Mouse (Mus musculus): ENCODE data around the gene Wnt3a. TPM values are rescaled to one million over a fixed set of nuclear protein-coding genes. Genes with fewer than 3 reads are reported as not detected.

The Wnt3a gene
- polyA plus RNA-seq, 1 experiment from 2014 or later: 2.6 TPM

GRCm38 (mm10) chr11:59228122-59228953, 62.2 kb downstream of the Wnt3a start, which contains the start of gene Arf1:
Gene Arf1, minus strand, starts transcription at chr11:59228270.
- peak; percentile 93 for ATAC-seq (ENCODE audit: insufficient number of reproducible peaks, insufficient read depth, low FRiP score, low TSS enrichment)
- Histone ChIP-seq H3K4me2 (replicated peaks) (peak within 1 kb of the TSS; percentile 72), H3K27ac (peak within 1 kb of the TSS; percentile 97), H3K36me3 (no peaks in the 10 kb centered on the region), H3K9ac (peak within 1 kb of the TSS; percentile 97), H3K27me3 (no peaks in the 10 kb centered on the region), H3K4me3 (peak within 1 kb of the TSS; percentile 77), H3K4me1 (peaks cover 33% of the 10 kb centered on the region), H3K9me3 (no peaks in the 10 kb centered on the region)
- WGBS: 5% methylated on average over 53 of the region's 59 CpGs

DNA sequence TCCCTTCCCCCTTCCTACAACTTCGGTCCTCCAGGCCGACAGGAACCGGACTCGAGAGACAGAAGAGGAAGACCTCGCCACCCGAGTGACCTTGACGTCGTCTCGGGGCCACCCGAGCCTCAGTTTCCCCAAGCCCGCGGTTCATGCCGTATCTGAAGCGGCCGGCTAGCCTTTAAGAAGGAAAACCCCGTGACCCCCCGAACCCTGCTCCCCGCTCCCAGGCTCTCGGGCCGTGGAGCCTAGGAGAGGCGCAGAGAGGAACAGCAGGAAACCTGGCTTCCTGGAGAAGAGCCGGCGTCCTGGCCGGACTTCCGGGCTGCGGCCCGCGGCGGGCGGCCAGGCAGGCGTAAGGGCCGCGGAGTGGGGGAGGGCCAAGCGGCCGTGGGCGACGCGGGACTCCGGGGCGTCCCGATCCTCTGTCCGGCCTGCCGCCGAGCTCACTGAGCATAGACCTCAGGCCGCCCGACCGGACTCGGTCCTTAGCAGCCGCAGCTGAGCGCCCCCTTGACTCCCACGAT, 62.9 kb downstream of the Wnt3a start:
- H3K9ac ChIP-seq: peak overlapping the region; percentile 97
- H3K27me3 ChIP-seq: no peaks in the 10 kb centered on the region
- H3K4me3 ChIP-seq: peak overlapping the region; percentile 77
- H3K4me1 ChIP-seq: peaks cover 35% of the 10 kb centered on the region
- WGBS: under 1% methylated on average over 50 of the region's 51 CpGs
- no peaks in the 10 kb centered on the region for H3K9me3 ChIP-seq
- no peaks in the 10 kb centered on the region for H3K36me3 ChIP-seq
- ATAC-seq (ENCODE audit: insufficient number of reproducible peaks, insufficient read depth, low FRiP score, low TSS enrichment): peak; percentile 70
- H3K27ac ChIP-seq: peak overlapping the region; percentile 97
- peak overlapping the region; percentile 72 for H3K4me2 ChIP-seq (replicated peaks)

DNA sequence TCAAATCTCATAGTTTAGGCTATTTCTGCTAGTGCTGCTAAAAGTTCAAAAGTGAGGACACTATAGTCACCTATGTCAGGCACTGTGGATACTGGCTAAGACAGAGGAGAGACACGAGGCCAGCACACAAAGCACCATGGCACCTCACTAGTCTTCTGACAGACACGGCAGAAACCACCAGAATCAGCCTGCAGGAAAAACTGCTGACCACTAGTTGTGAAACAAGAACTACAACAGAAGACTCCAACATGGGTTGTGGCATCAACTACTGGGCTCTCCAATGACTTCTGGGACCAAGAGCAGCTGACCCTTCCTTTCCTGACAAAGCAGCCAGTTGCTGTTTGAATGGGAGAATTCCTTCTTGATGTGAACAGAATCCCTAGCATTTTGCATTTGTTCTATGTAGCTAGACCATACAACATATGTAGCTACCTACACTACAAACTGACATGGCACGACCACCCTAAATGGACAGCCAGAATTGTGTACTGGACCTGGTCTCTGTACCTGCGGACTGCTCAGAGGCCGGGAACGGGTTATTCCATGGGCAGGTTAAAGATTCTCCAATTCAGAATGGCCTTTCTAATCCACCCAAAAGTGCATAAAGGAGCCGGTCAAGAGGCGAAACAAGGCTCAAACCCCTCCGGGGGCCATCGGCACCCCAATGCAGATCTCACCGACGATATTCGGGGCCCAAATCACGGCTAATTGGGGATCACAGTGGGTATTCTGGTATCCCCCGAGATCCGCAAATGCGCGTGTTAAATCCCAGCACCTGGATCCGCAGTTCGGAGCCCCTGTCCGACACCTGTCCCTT, 63.6 kb downstream of the Wnt3a start:
- Histone ChIP-seq H3K4me3 (peak overlapping the region; percentile 77), H3K4me1 (peaks cover 35% of the 10 kb centered on the region), H3K9me3 (no peaks in the 10 kb centered on the region), H3K27me3 (no peaks in the 10 kb centered on the region), H3K27ac (peak overlapping the region; percentile 97), H3K9ac (peak overlapping the region; percentile 97), H3K36me3 (no peaks in the 10 kb centered on the region), H3K4me2 (replicated peaks) (peak overlapping the region; percentile 72)
- 4% methylated on average over 21 of the region's 21 CpGs for WGBS
- ATAC-seq (ENCODE audit: insufficient number of reproducible peaks, insufficient read depth, low FRiP score, low TSS enrichment): no peak

- Histone ChIP-seq H3K36me3 (0 out of 2 replicates have a peak, but pooled peaks cover 2% of the 10 kb centered on the region), H3K9me3 (no peaks in the 10 kb centered on the region), H3K4me2 (replicated peaks) (peak overlapping the region; percentile 72), H3K4me1 (peaks cover 35% of the 10 kb centered on the region), H3K9ac (peak overlapping the region; percentile 97), H3K4me3 (peak overlapping the region; percentile 77), H3K27ac (no peak overlapping the region), H3K27me3 (no peaks in the 10 kb centered on the region)
- no peak for ATAC-seq (ENCODE audit: insufficient number of reproducible peaks, insufficient read depth, low FRiP score, low TSS enrichment)
- 64% methylated on average over 3 of the region's 3 CpGs for WGBS
Measured at GRCm38 (mm10) chr11:59226251-59226650, 64.3 kb downstream of the Wnt3a start.

DNA sequence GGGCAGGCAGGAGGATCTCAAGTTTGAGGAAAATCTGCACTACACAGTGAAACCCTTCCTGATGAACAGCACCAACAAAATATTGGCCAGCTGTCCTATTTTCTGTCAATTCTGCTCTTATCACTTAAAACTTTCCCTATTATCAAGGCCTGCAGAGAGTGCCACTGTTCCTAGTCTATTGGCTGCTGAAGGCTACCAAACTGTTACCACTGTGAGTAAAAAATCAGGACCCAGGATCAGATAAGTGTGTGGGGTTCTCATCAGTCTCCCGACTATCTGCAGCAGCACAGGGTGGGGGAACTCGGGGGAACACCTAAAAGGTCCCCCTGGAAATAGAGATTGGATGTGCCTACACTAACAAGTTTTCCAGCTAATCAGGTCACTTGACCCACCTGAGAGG, 65.4 kb downstream of the Wnt3a start:
- 64% methylated on average over 2 of the region's 2 CpGs for WGBS
- H3K4me2 ChIP-seq (replicated peaks): peak overlapping the region; percentile 72
- no peaks in the 10 kb centered on the region for H3K27me3 ChIP-seq
- no peak overlapping the region for H3K27ac ChIP-seq
- peaks cover 11% of the 10 kb centered on the region; the same call in 1 of the 2 replicates for H3K36me3 ChIP-seq
- H3K9me3 ChIP-seq: no peaks in the 10 kb centered on the region
- H3K4me1 ChIP-seq: peaks cover 35% of the 10 kb centered on the region
- 0 out of 2 replicates have a peak overlapping the region, but pooled peaks have one; percentile 2 for H3K4me3 ChIP-seq
- no peak overlapping the region for H3K9ac ChIP-seq
- no peak for ATAC-seq (ENCODE audit: insufficient number of reproducible peaks, insufficient read depth, low FRiP score, low TSS enrichment)

DNA sequence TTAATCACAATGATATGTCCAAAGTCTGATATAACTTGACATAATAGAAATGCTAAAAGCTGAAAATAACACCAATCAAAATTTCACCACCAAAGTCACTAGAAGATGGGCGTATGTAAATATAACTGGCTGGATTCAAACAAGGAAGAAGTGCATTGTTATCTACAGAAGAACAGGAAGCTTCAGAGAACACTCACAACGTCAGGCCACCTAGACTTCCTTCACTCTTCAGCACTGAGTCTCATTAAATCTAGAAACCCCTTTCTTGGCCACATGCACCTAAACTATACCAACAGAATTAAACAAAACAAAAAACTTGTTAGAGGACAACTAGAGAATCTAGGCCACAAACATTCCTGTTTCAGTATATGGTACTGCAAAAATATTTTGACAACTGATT, 66.1 kb downstream of the Wnt3a start:
- H3K4me2 ChIP-seq (replicated peaks): no peak overlapping the region

DNA sequence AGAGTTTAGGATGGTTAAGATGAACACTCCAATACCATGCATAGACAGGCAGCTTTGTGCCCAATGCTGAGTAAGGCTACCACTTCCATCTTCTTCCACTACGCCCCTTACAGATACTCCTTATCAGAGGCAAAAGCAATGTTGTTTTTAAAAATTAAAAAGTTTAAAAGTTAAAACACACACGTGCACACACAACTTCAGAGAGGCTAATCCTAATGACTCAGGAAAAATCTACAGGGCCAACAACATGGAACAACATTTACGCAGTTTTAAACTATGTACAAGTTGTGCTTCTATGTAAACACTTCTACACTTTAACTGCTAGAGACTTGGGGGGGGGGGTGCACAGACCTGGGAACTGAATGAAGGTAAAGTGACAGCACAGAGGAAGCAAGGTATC, 66.5 kb downstream of the Wnt3a start:
- H3K36me3 ChIP-seq: peaks cover 19% of the 10 kb centered on the region
- H3K4me2 ChIP-seq (replicated peaks): 0 out of 2 replicates have a peak overlapping the region, but pooled peaks have one; percentile 3
- H3K27me3 ChIP-seq: no peaks in the 10 kb centered on the region
- ATAC-seq (ENCODE audit: insufficient number of reproducible peaks, insufficient read depth, low FRiP score, low TSS enrichment): no peak
- peaks cover 34% of the 10 kb centered on the region for H3K4me1 ChIP-seq
- H3K9me3 ChIP-seq: no peaks in the 10 kb centered on the region
- WGBS: 92% methylated on average over 3 of the region's 3 CpGs
- H3K4me3 ChIP-seq: no peak overlapping the region
- 0 out of 2 replicates have a peak overlapping the region, but pooled peaks have one; percentile 10 for H3K9ac ChIP-seq
- no peak overlapping the region for H3K27ac ChIP-seq

More for the DNA sequence above, 66.1 kb downstream of the Wnt3a start:
- Histone ChIP-seq H3K27ac (no peak overlapping the region), H3K9me3 (no peaks in the 10 kb centered on the region), H3K4me3 (no peak overlapping the region), H3K27me3 (no peaks in the 10 kb centered on the region), H3K9ac (no peak overlapping the region), H3K36me3 (peaks cover 17% of the 10 kb centered on the region), H3K4me1 (peaks cover 35% of the 10 kb centered on the region)
- WGBS: 75% methylated on average over 2 of the region's 2 CpGs
- ATAC-seq (ENCODE audit: insufficient number of reproducible peaks, insufficient read depth, low FRiP score, low TSS enrichment): no peak

- H3K4me1 ChIP-seq: peaks cover 36% of the 10 kb centered on the region
- H3K27me3 ChIP-seq: no peaks in the 10 kb centered on the region
- H3K4me2 ChIP-seq (replicated peaks): no peak overlapping the region
- no peak for ATAC-seq (ENCODE audit: insufficient number of reproducible peaks, insufficient read depth, low FRiP score, low TSS enrichment)
- H3K4me3 ChIP-seq: no peak overlapping the region
- H3K27ac ChIP-seq: no peak overlapping the region
- no peaks in the 10 kb centered on the region for H3K9me3 ChIP-seq
- H3K9ac ChIP-seq: no peak overlapping the region
- WGBS: 92% methylated on average over 4 of the region's 4 CpGs
- peaks cover 23% of the 10 kb centered on the region for H3K36me3 ChIP-seq
Measured at GRCm38 (mm10) chr11:59222306-59222705, 68.2 kb downstream of the Wnt3a start.

DNA sequence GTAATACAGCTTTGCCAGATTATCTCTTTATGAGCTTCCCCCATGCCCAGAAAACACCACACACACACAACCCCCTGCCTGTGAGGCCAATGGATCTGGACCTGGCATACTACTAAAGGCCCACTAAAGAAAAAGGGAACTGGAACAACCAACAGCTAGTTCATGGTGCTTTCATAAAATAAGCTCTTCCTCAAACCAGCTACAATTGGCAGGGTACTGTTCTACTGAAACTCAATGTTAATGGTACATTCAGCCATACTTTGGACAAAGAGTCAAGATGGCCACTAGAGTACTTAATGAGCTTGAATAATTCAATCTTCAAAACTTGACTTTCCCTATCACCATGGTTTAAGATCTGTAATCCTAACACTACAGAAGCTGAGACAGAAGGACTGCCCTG, 68.9 kb downstream of the Wnt3a start:
- Histone ChIP-seq H3K9ac (no peak overlapping the region), H3K4me1 (peaks cover 34% of the 10 kb centered on the region), H3K27ac (no peak overlapping the region), H3K4me2 (replicated peaks) (no peak overlapping the region), H3K27me3 (no peaks in the 10 kb centered on the region), H3K36me3 (peaks cover 23% of the 10 kb centered on the region), H3K4me3 (no peak overlapping the region), H3K9me3 (no peaks in the 10 kb centered on the region)
- no peak for ATAC-seq (ENCODE audit: insufficient number of reproducible peaks, insufficient read depth, low FRiP score, low TSS enrichment)

- Histone ChIP-seq H3K4me2 (replicated peaks) (no peak overlapping the region), H3K4me3 (no peak overlapping the region), H3K27ac (no peak overlapping the region), H3K36me3 (peaks cover 23% of the 10 kb centered on the region), H3K4me1 (peaks cover 16% of the 10 kb centered on the region; the same call in 1 of the 2 replicates), H3K27me3 (no peaks in the 10 kb centered on the region), H3K9ac (no peak overlapping the region), H3K9me3 (no peaks in the 10 kb centered on the region)
- ATAC-seq (ENCODE audit: insufficient number of reproducible peaks, insufficient read depth, low FRiP score, low TSS enrichment): no peak
Measured at GRCm38 (mm10) chr11:59219064-59219463, 71.5 kb downstream of the Wnt3a start.

- H3K36me3 ChIP-seq: peaks cover 24% of the 10 kb centered on the region
- peaks cover 11% of the 10 kb centered on the region; the same call in 1 of the 2 replicates for H3K4me1 ChIP-seq
- H3K27ac ChIP-seq: 0 out of 2 replicates have a peak overlapping the region, but pooled peaks have one; percentile 4
- WGBS: 70% methylated on average over 4 of the region's 4 CpGs
- H3K4me2 ChIP-seq (replicated peaks): no peak overlapping the region
- H3K9me3 ChIP-seq: no peaks in the 10 kb centered on the region
- H3K9ac ChIP-seq: no peak overlapping the region
- no peak for ATAC-seq (ENCODE audit: insufficient number of reproducible peaks, insufficient read depth, low FRiP score, low TSS enrichment)
- no peaks in the 10 kb centered on the region for H3K27me3 ChIP-seq
- H3K4me3 ChIP-seq: no peak overlapping the region
Measured at GRCm38 (mm10) chr11:59218389-59218998, 72.1 kb downstream of the Wnt3a start.
